Comparison of ENCODE assay signal across 25 mouse cellular contexts in genomic region chr3:156463299-156463698, GRCm38 (mm10).
DNase-seq lines count a peak whose midpoint lies in the region; ATAC-seq and TF ChIP-seq lines count a peak whose summit lies in the region.
"Had no signal": no experiment of that assay in that cellular context is flagged by ENCODE, and none has a peak within 500 bp of the region (broad histone marks: within the 10 kb centered on the region; RNA-seq: fewer than 3 reads in every experiment).

No protein-coding gene starts in this region.

- H3K4me1 ChIP-seq in CH12.LX (ENCODE audit: control insufficient read depth in 1 of 2, insufficient read depth in 2 of 2): peaks cover 0 to 5% of the 10 kb centered on the region in 2 experiments; a peak in 1 of 4 replicates
- H3K4me1 ChIP-seq in forebrain, embryonic 13.5 days: no peaks in the 10 kb centered on the region
- H3K4me1 ChIP-seq: forebrain, embryonic 12.5 days; heart, embryonic 12.5 days; heart, embryonic 15.5 days had no signal

- H3K79me2 ChIP-seq in CH12.LX (replicated peaks; ENCODE audit: control insufficient read depth, extremely low read depth, insufficient read depth, poor library complexity, severe bottlenecking): no peaks in the 10 kb centered on the region

- no peak for TF ChIP-seq RAD21 in CH12.LX (IDR thresholded peaks at IDR 0.05; ENCODE audit: low read depth, low read length)

- TF ChIP-seq POLR2A in CH12.LX (IDR thresholded peaks at IDR 0.05; ENCODE audit: low read depth, low read length): no peak

- H3K4me3 ChIP-seq in CH12.LX (replicated peaks in 1 of 3; ENCODE audit: low read depth in 2 of 3, low read length in 2 of 3, poor library complexity in 1 of 3): no peak overlapping the region
- H3K4me3 ChIP-seq in forebrain, embryonic 13.5 days: no peak overlapping the region
- H3K4me3 ChIP-seq: forebrain, embryonic 12.5 days; heart, embryonic 12.5 days; heart, embryonic 15.5 days had no signal

- TF ChIP-seq CTCF in CH12.LX (conservative IDR thresholded peaks at IDR 0.05 in 1 of 2, IDR thresholded peaks at IDR 0.05 in 1 of 2; ENCODE audit: low read depth in 2 of 2, low read length in 2 of 2): no peak

- no peak overlapping the region for H3K27ac ChIP-seq in CH12.LX (ENCODE audit: insufficient read depth, low read depth)
- no peak overlapping the region for H3K27ac ChIP-seq in forebrain, embryonic 13.5 days
- H3K27ac ChIP-seq: forebrain, embryonic 12.5 days; heart, embryonic 15.5 days; hindbrain, embryonic 14.5 days; hindbrain, postnatal 0 days had no signal

- in situ Hi-C loops in CH12.LX (cut with MboI; ENCODE audit: low pct_ligation_motif_present, low pct_unique_long_range_greater_than_20kb, low sequenced_read_pairs): no loop called here

- H3K4me2 ChIP-seq in CH12.LX (ENCODE audit: insufficient read depth, low read depth, poor library complexity, severe bottlenecking): no peak overlapping the region
- H3K4me2 ChIP-seq in forebrain, embryonic 13.5 days: no peak overlapping the region
- H3K4me2 ChIP-seq: forebrain, embryonic 12.5 days; heart, embryonic 12.5 days; heart, embryonic 15.5 days; hindbrain, embryonic 14.5 days had no signal

- 79% methylated on average over 2 of the region's 2 CpGs for WGBS in forebrain, embryonic 13.5 days

- DNase-seq in CH12.LX (ENCODE audit: extremely low read depth): peak; percentile 20
- no peak for DNase-seq in gastrocnemius, postnatal 4 days (ENCODE audit: low spot score in 2 of 2)
- DNase-seq in urinary bladder, adult 2 months (ENCODE audit: low spot score): no peak
- DNase-seq: adrenal gland, adult 2 months; adrenal gland, postnatal 14 days; cerebellum, adult 11-12 months; cerebellum, adult 8-10 months; cerebellum, postnatal 10 days; cerebellum, postnatal 36 days; gastrocnemius, postnatal 14 days; heart, postnatal 10 days; heart, postnatal 36 days; kidney, adult 18-20 months had no signal

- no peaks in the 10 kb centered on the region for H3K36me3 ChIP-seq in CH12.LX (replicated peaks in 1 of 2; ENCODE audit: control insufficient read depth in 1 of 2, insufficient read depth in 1 of 2, low read length in 1 of 2)
- no peaks in the 10 kb centered on the region for H3K36me3 ChIP-seq in forebrain, embryonic 13.5 days (ENCODE audit: poor library complexity, severe bottlenecking)
- H3K36me3 ChIP-seq: forebrain, embryonic 12.5 days; G1E; heart, embryonic 12.5 days; heart, embryonic 15.5 days had no signal

- TF ChIP-seq EP300 in CH12.LX (IDR thresholded peaks at IDR 0.05; ENCODE audit: low read length): no peak

- H3K27me3 ChIP-seq in CH12.LX (replicated peaks): no peaks in the 10 kb centered on the region
- no peaks in the 10 kb centered on the region for H3K27me3 ChIP-seq in forebrain, embryonic 13.5 days
- H3K27me3 ChIP-seq: forebrain, embryonic 12.5 days; heart, embryonic 12.5 days; heart, embryonic 15.5 days had no signal

- dilution Hi-C loops in CH12.LX (cut with MboI; ENCODE audit: extremely low pct_ligation_motif_present, extremely low pct_unique_long_range_greater_than_20kb, low sequenced_read_pairs): no loop called here

- H3K9me3 ChIP-seq in CH12.LX (replicated peaks; ENCODE audit: low read length): peaks cover 24% of the 10 kb centered on the region
- no peaks in the 10 kb centered on the region for H3K9me3 ChIP-seq in forebrain, embryonic 13.5 days (replicated peaks)
- H3K9me3 ChIP-seq: forebrain, embryonic 12.5 days; G1E; heart, embryonic 12.5 days; heart, embryonic 15.5 days had no signal

- ATAC-seq in common myeloid progenitor, adult 5-6 weeks (replicated peaks; ENCODE audit: low read depth, poor library complexity, severe bottlenecking): peak; percentile 83
- ATAC-seq in megakaryocyte, adult 5-6 weeks (ENCODE audit: poor library complexity, severe bottlenecking): peak; percentile 57
- no peak for ATAC-seq in forebrain, embryonic 13.5 days
- ATAC-seq: forebrain, embryonic 16.5 days; hindbrain, postnatal 0 days; inflammation-experienced regulatory T-cells, adult 6 months; intestine, embryonic 16.5 days had no signal

- H3K9ac ChIP-seq in CH12.LX (ENCODE audit: insufficient read depth, low read depth): no peak overlapping the region
- H3K9ac ChIP-seq in forebrain, embryonic 13.5 days: no peak overlapping the region
- H3K9ac ChIP-seq: forebrain, embryonic 12.5 days; heart, embryonic 12.5 days; heart, embryonic 15.5 days; hindbrain, embryonic 14.5 days had no signal

TF ChIP-seq in CH12.LX, 34 proteins besides CTCF, POLR2A, EP300 and RAD21:
- no peak for TF ChIP-seq MEF2A (IDR thresholded peaks at IDR 0.05; ENCODE audit: borderline replicate concordance, low read depth, low read length)
- no peak for TF ChIP-seq JUN (IDR thresholded peaks at IDR 0.05; ENCODE audit: insufficient read depth, low read depth, low read length)
- TF ChIP-seq ZMIZ1 (IDR thresholded peaks at IDR 0.05; ENCODE audit: low read depth, low read length): no peak
- TF ChIP-seq TBP (conservative IDR thresholded peaks at IDR 0.05; ENCODE audit: low read depth, low read length): no peak
- no peak for TF ChIP-seq JUND (conservative IDR thresholded peaks at IDR 0.05; ENCODE audit: low read depth, low read length)
- TF ChIP-seq UBTF (IDR thresholded peaks at IDR 0.05; ENCODE audit: low read depth, low read length): no peak
- no peak for TF ChIP-seq MAX (IDR thresholded peaks at IDR 0.05; ENCODE audit: low read length)
- TF ChIP-seq MXI1 (IDR thresholded peaks at IDR 0.05; ENCODE audit: low read depth, low read length): no peak
- no peak for TF ChIP-seq KAT2A (IDR thresholded peaks at IDR 0.05; ENCODE audit: insufficient replicate concordance, low read length)
- no peak for TF ChIP-seq HCFC1 (IDR thresholded peaks at IDR 0.05; ENCODE audit: low read depth, low read length)
- no peak for TF ChIP-seq ZKSCAN1 (IDR thresholded peaks at IDR 0.05; ENCODE audit: borderline replicate concordance, low read depth, low read length)
- TF ChIP-seq USF1 (IDR thresholded peaks at IDR 0.05; ENCODE audit: low read depth, low read length): no peak
- TF ChIP-seq POLR2AphosphoS2 (IDR thresholded peaks at IDR 0.05; ENCODE audit: low read depth, low read length): no peak
- no peak for TF ChIP-seq RCOR1 (conservative IDR thresholded peaks at IDR 0.05; ENCODE audit: low read depth, low read length)
- TF ChIP-seq GABPA (IDR thresholded peaks at IDR 0.05; ENCODE audit: insufficient replicate concordance, low read depth, low read length): no peak
- TF ChIP-seq IRF4 (IDR thresholded peaks at IDR 0.05; ENCODE audit: low read depth, low read length): no peak
- no peak for TF ChIP-seq MYC (IDR thresholded peaks at IDR 0.05; ENCODE audit: low read depth, low read length)
- no peak for TF ChIP-seq CHD1 (IDR thresholded peaks at IDR 0.05; ENCODE audit: low read depth, low read length)
- TF ChIP-seq PAX5 (IDR thresholded peaks at IDR 0.05; ENCODE audit: low read length): no peak
- no peak for TF ChIP-seq CHD2 (IDR thresholded peaks at IDR 0.05; ENCODE audit: low read length)
